Mouse (Mus musculus) forebrain, embryonic 11.5 days (tissue): Measurements from ENCODE around the gene 1700019A02Rik. TPM values are rescaled to one million over a fixed set of nuclear protein-coding genes. Genes with fewer than 3 reads are reported as not detected.

Experiments used
- ATAC-seq: fragments of 200-750 bp; cut with Nextera tagmentation; replicated peaks from 2 replicates; pipeline ENCODE4 v1.8.0; 2017; ENCODE audit warnings: moderate TSS enrichment; ENCODE audit not compliant: low FRiP score
- DNase-seq: peaks from one replicate; pipeline ENCODE4 v3.0.0-alpha.2; 2017; ENCODE audit warnings: low spot score
- H3K27ac ChIP-seq: fragments of 300-500 bp; sonication (generic); 2 replicates; pipeline ENCODE4 v1.5.1; 2014; ENCODE audit warnings: low read depth, low read length
- H3K27me3 ChIP-seq: fragments of 300-500 bp; sonication (generic); 2 replicates; pipeline ENCODE4 v1.6.1; 2014; ENCODE audit warnings: mild to moderate bottlenecking, low read length, mixed read lengths; ENCODE audit not compliant: control insufficient read depth, insufficient read depth
- H3K36me3 ChIP-seq: fragments of 300-500 bp; sonication (generic); 2 replicates; pipeline ENCODE4 v1.6.1; 2014; ENCODE audit warnings: mild to moderate bottlenecking, low read length, moderate library complexity, mixed read lengths; ENCODE audit not compliant: control insufficient read depth, insufficient read depth
- H3K4me1 ChIP-seq: fragments of 300-500 bp; sonication (generic); replicated peaks from 2 replicates; pipeline ENCODE4 v1.6.1; 2014; ENCODE audit warnings: low read length, mixed read lengths; ENCODE audit not compliant: control insufficient read depth, insufficient read depth
- H3K4me2 ChIP-seq: fragments of 300-500 bp; sonication (generic); 2 replicates; pipeline ENCODE4 v1.6.1; 2014; ENCODE audit warnings: low read depth, mild to moderate bottlenecking, low read length, moderate library complexity, mixed read lengths; ENCODE audit not compliant: severe bottlenecking
- H3K4me3 ChIP-seq: fragments of 300-500 bp; sonication (generic); 2 replicates; pipeline ENCODE4 v1.5.1; 2014; ENCODE audit warnings: low read depth, low read length
- H3K9ac ChIP-seq: fragments of 300-500 bp; sonication (generic); 2 replicates; pipeline ENCODE4 v1.6.1; 2014; ENCODE audit warnings: low read length
- H3K9me3 ChIP-seq: fragments of 300-500 bp; sonication (generic); 2 replicates; pipeline ENCODE4 v1.6.1; 2016; ENCODE audit warnings: low read length, mixed read lengths; ENCODE audit not compliant: control insufficient read depth
- WGBS: fragments of 180-500 bp; shearing (Covaris S2); extraction: QIAGEN DNeasy Blood & Tissue Kit; methylation state at CpG from one replicate; pipeline ENCODE4 v1.1.7; 2014; 5-methylcytosine and 5-hydroxymethylcytosine counted together
- polyA plus RNA-seq: library from polyadenylated mRNA; unstranded; fragments of >200 nt; fragmentation: Nextera tagmentation; extraction: Ambion mirVana; gene quantifications from 2 replicates; pipeline ENCODE4 v1.2.1, GENCODE M21; 2014

1700019A02Rik gene
- not detected in 2 replicates for polyA plus RNA-seq

GRCm38 (mm10) chr1:53187536-53187935 lies at the start of gene 1700019A02Rik:
Gene 1700019A02Rik, minus strand, starts transcription at chr1:53187636.
- no peak for ATAC-seq
- H3K27me3 ChIP-seq, result no peaks in the 10 kb centered on the region
- H3K4me2 ChIP-seq, result no peak within 1 kb of the TSS
- no peaks in the 10 kb centered on the region for H3K9me3 ChIP-seq
- WGBS, result 98% methylated on average over 8 of the region's 8 CpGs
- H3K4me1 ChIP-seq, result no peaks in the 10 kb centered on the region
- no peak within 1 kb of the TSS for H3K9ac ChIP-seq
- no peak for DNase-seq
- no peak within 1 kb of the TSS for H3K27ac ChIP-seq
- no peak within 1 kb of the TSS for H3K4me3 ChIP-seq
- H3K36me3 ChIP-seq, result no peaks in the 10 kb centered on the region

DNA sequence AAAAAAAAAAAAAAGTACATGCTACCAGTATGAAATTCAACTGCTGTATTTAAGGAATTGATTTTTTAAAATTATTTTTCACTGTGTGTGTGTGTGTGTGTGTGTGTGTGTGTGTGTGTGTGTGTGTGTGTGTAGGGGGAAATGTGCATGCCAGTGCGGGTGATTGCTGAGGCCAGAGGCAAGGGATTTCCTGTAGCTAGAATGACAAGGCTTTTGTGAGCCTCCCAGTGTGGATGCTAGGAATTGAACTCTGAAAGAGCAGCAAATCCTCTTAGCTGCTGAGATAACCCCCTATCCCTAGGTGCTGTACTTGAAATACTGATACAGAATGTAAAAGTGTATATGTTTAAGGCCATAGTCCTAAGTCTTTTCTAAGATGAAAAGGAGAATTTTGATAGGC lies 38.6 kb upstream of the 1700019A02Rik start:
- no peak overlapping the region for H3K4me3 ChIP-seq
- no peaks in the 10 kb centered on the region for H3K4me1 ChIP-seq
- 41% methylated on average over 1 of the region's 1 CpGs for WGBS
- no peak overlapping the region for H3K4me2 ChIP-seq
- no peaks in the 10 kb centered on the region for H3K9me3 ChIP-seq
- no peak overlapping the region for H3K27ac ChIP-seq
- no peak for DNase-seq
- no peak overlapping the region for H3K9ac ChIP-seq
- no peak for ATAC-seq
- H3K27me3 ChIP-seq, result no peaks in the 10 kb centered on the region
- H3K36me3 ChIP-seq, result no peaks in the 10 kb centered on the region

DNA sequence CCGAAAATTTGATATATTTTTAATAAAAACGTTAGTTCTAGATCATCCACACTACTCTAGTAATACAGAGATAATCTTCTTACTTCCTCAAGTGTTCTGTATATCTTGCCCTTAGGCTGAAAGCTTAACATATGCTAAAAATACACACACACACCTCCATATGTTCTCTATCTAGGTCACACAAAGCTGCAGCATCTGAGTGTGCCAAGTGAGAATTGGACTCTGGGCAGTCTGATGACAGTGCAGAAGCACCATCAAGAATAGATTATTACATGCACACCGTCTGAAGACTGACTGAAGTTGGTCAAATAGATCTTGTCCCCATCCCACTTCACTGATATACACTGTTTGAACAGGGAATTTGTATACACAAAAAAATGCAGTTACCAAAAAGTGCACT lies 38.2 kb upstream of the 1700019A02Rik start:
- no peak overlapping the region for H3K9ac ChIP-seq
- no peaks in the 10 kb centered on the region for H3K9me3 ChIP-seq
- no peak overlapping the region for H3K4me3 ChIP-seq
- no peaks in the 10 kb centered on the region for H3K27me3 ChIP-seq
- ATAC-seq, result no peak
- H3K36me3 ChIP-seq, result no peaks in the 10 kb centered on the region
- no peak for DNase-seq
- no peak overlapping the region for H3K4me2 ChIP-seq
- 87% methylated on average over 3 of the region's 3 CpGs for whole genome bisulfite sequencing
- H3K27ac ChIP-seq, result no peak overlapping the region
- no peaks in the 10 kb centered on the region for H3K4me1 ChIP-seq

GRCm38 (mm10) chr1:53224775-53225174 lies 37.3 kb upstream of the 1700019A02Rik start:
- H3K4me3 ChIP-seq, result no peak overlapping the region
- H3K27ac ChIP-seq, result no peak overlapping the region
- no peaks in the 10 kb centered on the region for H3K9me3 ChIP-seq
- ATAC-seq (no peak), DNase-seq (no peak)
- H3K4me1 ChIP-seq, result no peaks in the 10 kb centered on the region
- no peaks in the 10 kb centered on the region for H3K27me3 ChIP-seq
- 78% methylated on average over 1 of the region's 1 CpGs for WGBS
- no peaks in the 10 kb centered on the region for H3K36me3 ChIP-seq
- no peak overlapping the region for H3K9ac ChIP-seq
- no peak overlapping the region for H3K4me2 ChIP-seq

- H3K4me2 ChIP-seq, result no peak overlapping the region
- H3K4me3 ChIP-seq, result no peak overlapping the region
- ATAC-seq (no peak), DNase-seq (no peak)
- H3K9me3 ChIP-seq, result no peaks in the 10 kb centered on the region
- H3K36me3 ChIP-seq, result no peaks in the 10 kb centered on the region
- H3K4me1 ChIP-seq, result no peaks in the 10 kb centered on the region
- no peak overlapping the region for H3K9ac ChIP-seq
- H3K27me3 ChIP-seq, result no peaks in the 10 kb centered on the region
- H3K27ac ChIP-seq, result no peak overlapping the region
Observed at GRCm38 (mm10) chr1:53210136-53210535, 22.7 kb upstream of the 1700019A02Rik start.

DNA sequence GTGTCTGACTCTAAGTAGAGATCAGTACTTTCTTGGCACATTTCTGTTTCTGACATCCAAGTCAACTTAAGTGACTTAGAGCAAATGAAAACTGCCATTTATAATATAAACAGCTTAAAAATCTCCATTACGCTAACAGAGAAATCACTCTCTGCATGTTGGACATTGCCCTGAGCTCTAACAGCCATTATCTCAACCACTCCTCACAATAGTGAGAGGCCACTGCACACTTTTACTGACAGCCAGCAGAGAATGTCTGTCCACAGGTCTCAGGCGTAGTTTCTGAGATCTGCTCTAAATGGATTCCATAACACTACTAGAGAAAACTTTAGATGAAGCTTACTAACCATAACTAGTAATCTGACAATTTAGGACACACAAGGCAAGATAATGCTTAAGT lies 16.5 kb upstream of the 1700019A02Rik start:
- H3K27me3 ChIP-seq, result no peaks in the 10 kb centered on the region
- H3K36me3 ChIP-seq, result no peaks in the 10 kb centered on the region
- no peak overlapping the region for H3K4me3 ChIP-seq
- H3K4me1 ChIP-seq, result no peaks in the 10 kb centered on the region
- H3K27ac ChIP-seq, result no peak overlapping the region
- WGBS, result 92% methylated on average over 2 of the region's 2 CpGs
- no peak overlapping the region for H3K4me2 ChIP-seq
- no peak for ATAC-seq
- DNase-seq, result no peak
- no peak overlapping the region for H3K9ac ChIP-seq
- no peaks in the 10 kb centered on the region for H3K9me3 ChIP-seq

- H3K27me3 ChIP-seq, result no peaks in the 10 kb centered on the region
- no peaks in the 10 kb centered on the region for H3K9me3 ChIP-seq
- no peaks in the 10 kb centered on the region for H3K4me1 ChIP-seq
- H3K4me3 ChIP-seq, result no peak overlapping the region
- 77% methylated on average over 2 of the region's 2 CpGs for WGBS
- H3K36me3 ChIP-seq, result no peaks in the 10 kb centered on the region
- no peak overlapping the region for H3K4me2 ChIP-seq
- no peak overlapping the region for H3K27ac ChIP-seq
- ATAC-seq, result no peak
- DNase-seq, result no peak
- no peak overlapping the region for H3K9ac ChIP-seq
Observed at GRCm38 (mm10) chr1:53201630-53202199, 14.3 kb upstream of the 1700019A02Rik start.

DNA sequence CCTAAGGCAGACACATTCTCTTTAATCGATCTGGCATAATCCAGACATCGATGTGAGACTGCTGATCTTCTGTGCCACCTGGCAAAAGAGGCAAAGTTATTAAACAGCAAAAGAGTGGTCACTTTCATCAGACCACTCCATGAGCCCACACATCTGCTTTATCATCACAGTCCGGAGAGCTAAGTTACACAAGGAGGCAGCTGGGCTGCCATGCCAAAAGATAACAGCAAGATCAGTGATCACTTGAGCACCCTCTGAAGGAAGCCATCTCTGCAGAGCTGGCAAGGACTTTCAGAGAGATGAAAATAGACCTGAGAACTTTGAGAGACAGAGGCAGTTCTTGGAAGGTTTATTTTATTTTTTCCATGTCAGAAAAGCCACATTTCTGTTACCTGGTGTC lies 7.1 kb upstream of the 1700019A02Rik start:
- Histone ChIP-seq H3K27me3 (no peaks in the 10 kb centered on the region), H3K4me2 (no peak overlapping the region), H3K9me3 (no peaks in the 10 kb centered on the region), H3K9ac (no peak overlapping the region), H3K27ac (no peak overlapping the region), H3K36me3 (no peaks in the 10 kb centered on the region), H3K4me3 (no peak overlapping the region), H3K4me1 (no peaks in the 10 kb centered on the region)
- no peak for DNase-seq
- WGBS, result 89% methylated on average over 3 of the region's 3 CpGs
- no peak for ATAC-seq

DNA sequence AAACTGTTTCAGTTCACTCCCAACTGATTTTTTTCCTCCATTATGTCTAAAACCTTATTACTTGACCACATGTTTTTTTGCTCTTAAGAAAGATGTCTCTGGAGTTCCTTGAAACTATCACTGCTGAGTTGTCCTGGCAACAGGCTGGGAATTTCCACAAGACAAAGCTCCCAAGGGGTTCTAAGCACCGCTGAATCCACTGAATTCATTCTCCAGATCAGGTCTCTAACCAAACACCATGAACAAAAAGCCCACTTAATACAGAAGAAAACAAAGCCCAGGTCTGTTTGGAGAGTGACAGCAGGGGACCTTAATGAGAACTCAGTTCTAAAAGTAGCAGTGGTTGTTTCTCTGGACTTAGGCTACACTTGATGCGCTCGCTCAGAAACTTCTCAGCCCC lies 3.8 kb upstream of the 1700019A02Rik start:
- no peak overlapping the region for H3K27ac ChIP-seq
- 43% methylated on average over 3 of the region's 3 CpGs for WGBS
- DNase-seq (no peak), ATAC-seq (no peak)
- no peak overlapping the region for H3K4me3 ChIP-seq
- no peaks in the 10 kb centered on the region for H3K4me1 ChIP-seq
- H3K4me2 ChIP-seq, result no peak overlapping the region
- no peaks in the 10 kb centered on the region for H3K27me3 ChIP-seq
- H3K9ac ChIP-seq, result no peak overlapping the region
- no peaks in the 10 kb centered on the region for H3K9me3 ChIP-seq
- no peaks in the 10 kb centered on the region for H3K36me3 ChIP-seq
